In the genomic region with DNA sequence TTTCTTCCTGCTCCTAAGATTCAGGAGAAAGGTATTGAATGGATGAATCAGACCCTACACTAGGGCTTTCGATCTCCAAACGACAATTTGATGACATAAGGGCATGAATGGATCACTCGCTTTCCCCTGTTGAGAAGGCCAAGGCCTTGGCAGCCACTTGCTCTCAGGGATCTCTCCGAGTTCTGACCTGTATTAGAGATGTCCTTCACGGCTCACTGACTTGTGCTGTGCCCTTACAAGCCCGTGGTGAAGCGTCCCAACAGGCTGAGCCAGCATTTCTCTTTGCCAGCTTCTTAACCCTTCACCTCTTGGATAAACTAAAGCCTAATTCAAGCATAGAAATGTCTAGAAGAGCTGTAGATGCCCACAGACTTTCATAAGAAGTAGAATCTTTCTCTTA, we compare ENCODE assay signal across 29 mouse cellular contexts. TPM values are rescaled to one million over a fixed set of nuclear protein-coding genes. Genes with fewer than 3 reads are reported as not detected.
A peak's percentile ranks its signal among the peaks of the same experiment; 100 is the strongest.
DNase-seq lines count a peak whose midpoint lies in the region; TF ChIP-seq lines count a peak whose summit lies in the region.
"Had no signal": no experiment of that assay in that cellular context is flagged by ENCODE, and none has a peak within 500 bp of the region (broad histone marks: within the 10 kb centered on the region; RNA-seq: fewer than 3 reads in every experiment).

No protein-coding gene starts in this region.

- H3K36me3 ChIP-seq in kidney, adult 2 months (ENCODE audit: control insufficient read depth, insufficient read depth, low read length), result no peaks in the 10 kb centered on the region
- H3K36me3 ChIP-seq: embryonic facial prominence, embryonic 13.5 days; heart, embryonic 15.5 days; hindbrain, embryonic 13.5 days; limb, embryonic 10.5 days; midbrain, embryonic 13.5 days had no signal

- peak; percentile 75 for DNase-seq in kidney, adult 2 months
- no peak for DNase-seq in kidney, postnatal 10 days
- DNase-seq in adipocyte (ENCODE audit: low spot score), result peak; percentile 14
- peak; percentile 72 for DNase-seq in adrenal gland, adult 8-10 months
- DNase-seq in kidney, postnatal 25 days, result peak; percentile 46 to 75
- DNase-seq in thymus, postnatal 36 days, result no peak
- no peak for DNase-seq in lung, postnatal 10 days
- DNase-seq: cerebellum, adult 2 months; cerebellum, postnatal 36 days; embryo, embryonic 11 days; gastrocnemius, postnatal 36 days; heart, postnatal 36 days; liver, postnatal 0 days; thymus, postnatal 14 days had no signal

- WGBS in kidney, adult 2 months, result 40% methylated on average over 7 of the region's 7 CpGs

- no peak overlapping the region for H3K4me3 ChIP-seq in kidney, adult 2 months (ENCODE audit: insufficient read depth, low read depth, low read length)
- H3K4me3 ChIP-seq: embryonic facial prominence, embryonic 13.5 days; erythroblast, embryonic 14.5 days; forebrain, embryonic 13.5 days; heart, embryonic 15.5 days; hindbrain, embryonic 13.5 days; limb, embryonic 10.5 days; midbrain, embryonic 13.5 days had no signal

- H3K27me3 ChIP-seq in kidney, adult 2 months (replicated peaks; ENCODE audit: control insufficient read depth, insufficient read depth, low read length), result no peaks in the 10 kb centered on the region
- H3K27me3 ChIP-seq: embryonic facial prominence, embryonic 13.5 days; forebrain, embryonic 13.5 days; heart, embryonic 15.5 days; hindbrain, embryonic 13.5 days had no signal

- TF ChIP-seq CTCF in kidney, adult 2 months (conservative IDR thresholded peaks at IDR 0.05; ENCODE audit: insufficient read depth, insufficient read length, low read depth, low read length), result no peak

- H3K27ac ChIP-seq in kidney, adult 2 months (ENCODE audit: insufficient read depth, low read depth, low read length), result no peak overlapping the region
- H3K27ac ChIP-seq: embryonic facial prominence, embryonic 13.5 days; forebrain, embryonic 13.5 days; heart, embryonic 15.5 days; hindbrain, embryonic 13.5 days; kidney, postnatal 0 days; limb, embryonic 10.5 days; midbrain, embryonic 13.5 days had no signal

- 0 out of 2 replicates have a peak, but pooled peaks cover 9% of the 10 kb centered on the region for H3K4me1 ChIP-seq in kidney, adult 2 months (ENCODE audit: control insufficient read depth, insufficient read depth, low read length)
- H3K4me1 ChIP-seq: embryonic facial prominence, embryonic 13.5 days; forebrain, embryonic 13.5 days; heart, embryonic 15.5 days; hindbrain, embryonic 13.5 days; limb, embryonic 10.5 days; midbrain, embryonic 13.5 days had no signal

- TF ChIP-seq POLR2A in kidney, adult 2 months (IDR thresholded peaks at IDR 0.05; ENCODE audit: low read depth, low read length), result no peak

RNA-seq across cellular contexts. Expression of a gene that starts 22.9 kb away (rescaled TPM):
- 0.11 and 0.27 TPM in 2 replicates for polyA plus RNA-seq in kidney, adult 2 months (2012; rRNA removed)
- under 1 TPM in 2 of 4 experiments, not detected in 2; 0.14 to 0.20 TPM for total RNA-seq in adrenal gland, adult 8-10 months (2022)
- total RNA-seq: gastrocnemius, adult 18-20 months; gastrocnemius, postnatal 36 days; heart, postnatal 36 days; left cerebral cortex, adult 8-10 months; megakaryocyte progenitor cell, adult 5-6 weeks; MEL; monocyte, adult 5-6 weeks had no signal
- polyA plus RNA-seq: C2C12; cerebellum, adult 2 months; forebrain, embryonic 13.5 days; hindbrain, embryonic 13.5 days; limb, embryonic 10.5 days; liver, embryonic 11.5 days; liver, postnatal 0 days had no signal

Comparison
In these comparisons a context has a peak if more than half of its experiments do, and no peak if none do; other contexts are left out.
1. DNase-seq: peak in kidney, adult 2 months (single experiment), adipocyte (single experiment), adrenal gland, adult 8-10 months (single experiment) and kidney, postnatal 25 days (2 of 2); none in kidney, postnatal 10 days (single experiment), thymus, postnatal 36 days (0 of 2) and lung, postnatal 10 days (single experiment).